Mouse (Mus musculus): ENCODE data around the gene CN725425.

CN725425 gene

DNA sequence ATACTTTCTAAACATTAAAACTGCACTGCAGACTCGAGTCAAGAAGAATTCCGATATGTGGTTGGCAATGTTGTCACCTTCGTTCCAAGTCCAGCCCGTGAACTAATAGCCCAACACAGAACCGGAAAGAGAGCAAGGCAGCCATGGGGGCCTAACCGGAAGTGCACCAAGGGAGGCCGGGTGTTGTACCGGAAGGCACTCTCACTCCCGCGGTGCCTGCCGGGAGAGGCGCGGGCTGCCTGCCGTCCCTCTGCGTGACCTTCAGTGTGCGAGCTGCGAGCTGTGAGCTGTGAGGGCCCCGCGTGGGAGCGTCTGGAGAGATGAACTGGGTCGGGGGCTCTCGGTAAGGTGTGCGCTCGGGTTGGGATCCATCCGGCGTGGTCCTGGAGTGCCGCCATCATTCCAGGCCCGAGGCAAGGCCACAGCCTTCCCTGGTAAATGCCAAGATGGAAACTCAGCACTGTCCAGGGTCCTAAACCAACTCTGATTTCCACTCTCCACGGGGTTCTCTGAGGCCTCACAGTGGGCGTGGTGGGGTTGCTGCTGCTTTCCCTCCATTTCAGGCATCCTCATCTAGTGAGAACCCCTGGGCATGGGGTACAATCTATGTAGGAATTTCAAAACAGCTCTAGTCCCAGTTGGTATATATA lies at the start of gene CN725425:
CN725425 (plus strand) TSS at position 239 of the 650 bp plus-strand sequence.
- peak; percentile 78 for DNase-seq (ENCODE audit: low spot score)

- DNase-seq (ENCODE audit: low spot score): no peak
These were observed 46.7 kb upstream of the CN725425 start for GRCm38 (mm10) chr15:91152592-91152991.

DNA sequence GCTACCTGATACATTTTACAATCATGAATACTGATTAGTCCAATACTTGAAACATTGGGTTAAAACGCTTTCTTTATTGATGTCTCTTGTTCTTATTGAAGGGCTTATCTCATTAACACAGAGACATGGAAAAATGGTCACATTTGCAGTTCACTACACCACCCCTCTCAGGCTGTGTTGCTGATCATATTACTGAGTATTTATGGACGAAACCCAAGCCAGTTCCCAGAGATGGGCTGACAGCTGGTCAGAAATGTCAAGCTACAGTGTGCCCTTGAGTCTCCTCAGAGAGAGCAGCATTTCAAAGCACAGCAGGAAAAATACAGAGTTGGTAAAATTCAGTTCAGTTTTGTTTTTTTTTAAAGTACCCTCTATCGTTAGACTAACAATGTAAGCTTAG lies 46.0 kb upstream of the CN725425 start:
- no peak for DNase-seq (ENCODE audit: low spot score)

- no peak for DNase-seq (ENCODE audit: low spot score)
These were observed 38.1 kb upstream of the CN725425 start for GRCm38 (mm10) chr15:91161153-91161552.

DNA sequence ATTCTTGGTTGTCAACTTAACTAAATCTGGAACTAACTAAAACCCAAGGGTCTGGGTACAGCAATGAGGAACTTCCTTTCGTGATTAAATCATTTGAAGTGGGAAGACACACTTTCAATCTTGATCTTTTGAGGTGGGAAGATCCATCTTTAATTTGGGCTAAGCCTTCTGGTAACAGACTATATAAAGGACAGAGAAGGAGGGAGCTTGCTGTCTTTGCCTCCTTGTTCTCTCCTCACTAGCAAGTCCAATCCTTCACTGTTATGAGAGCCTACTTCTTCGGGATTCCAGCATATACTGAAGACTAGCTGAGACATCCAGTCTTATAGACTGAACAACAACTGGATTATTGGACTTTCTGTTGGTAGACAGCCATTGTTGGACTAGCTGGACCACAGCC lies 35.8 kb upstream of the CN725425 start:
- no peak for DNase-seq (ENCODE audit: low spot score)

DNA sequence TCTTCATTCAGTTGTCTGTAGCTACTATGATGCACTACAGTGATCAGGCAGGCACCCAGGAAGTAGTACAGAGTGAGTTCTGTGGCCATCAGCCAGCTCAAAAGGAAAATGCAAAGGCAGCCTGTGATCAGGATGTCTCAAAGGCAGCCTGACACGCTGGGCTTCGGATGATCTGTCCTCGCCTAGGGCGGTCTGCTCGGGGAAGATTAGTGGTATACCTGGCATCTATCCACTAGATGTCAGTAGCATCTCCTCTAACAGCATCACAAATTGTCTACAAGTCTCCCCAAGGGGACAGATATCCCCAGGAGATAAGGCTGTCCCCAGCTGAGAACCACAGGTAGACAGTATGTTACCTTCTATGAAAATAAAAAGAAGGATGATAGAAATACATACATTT lies 34.3 kb upstream of the CN725425 start:
- DNase-seq (ENCODE audit: low spot score): no peak

DNA sequence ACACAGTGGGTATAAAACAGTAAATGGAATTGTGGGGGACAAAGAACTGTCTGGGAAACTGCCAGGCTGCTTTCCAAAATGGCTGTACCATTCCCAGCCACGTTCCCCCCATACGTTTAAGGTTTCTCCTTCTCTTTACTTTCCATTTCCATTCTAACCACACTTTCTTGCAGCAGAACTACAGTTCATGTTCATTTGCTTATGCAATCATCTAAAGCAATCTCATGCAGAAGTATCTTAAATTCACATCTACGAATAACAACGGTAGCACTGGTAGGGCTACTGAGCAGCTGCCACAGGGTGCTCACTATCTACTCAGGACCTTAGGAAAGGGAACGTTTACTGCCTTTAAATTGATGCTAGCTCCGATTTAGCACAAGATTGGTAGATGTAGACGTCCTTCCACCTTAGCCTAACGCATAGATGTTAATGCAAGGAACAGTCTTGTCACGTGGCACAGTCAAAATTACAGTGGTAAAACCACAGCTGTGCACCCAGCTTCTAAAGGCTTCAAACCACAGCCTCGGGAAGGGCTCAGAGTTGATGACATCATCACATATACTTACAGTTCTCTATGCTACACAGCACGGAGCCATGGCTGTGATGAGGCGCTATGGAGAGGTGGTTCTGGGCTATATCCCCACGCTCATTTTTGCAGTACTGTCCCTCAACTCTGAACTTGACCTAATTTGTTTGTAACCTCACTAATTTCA lies 31.3 kb upstream of the CN725425 start:
- no peak for DNase-seq (ENCODE audit: low spot score)

DNA sequence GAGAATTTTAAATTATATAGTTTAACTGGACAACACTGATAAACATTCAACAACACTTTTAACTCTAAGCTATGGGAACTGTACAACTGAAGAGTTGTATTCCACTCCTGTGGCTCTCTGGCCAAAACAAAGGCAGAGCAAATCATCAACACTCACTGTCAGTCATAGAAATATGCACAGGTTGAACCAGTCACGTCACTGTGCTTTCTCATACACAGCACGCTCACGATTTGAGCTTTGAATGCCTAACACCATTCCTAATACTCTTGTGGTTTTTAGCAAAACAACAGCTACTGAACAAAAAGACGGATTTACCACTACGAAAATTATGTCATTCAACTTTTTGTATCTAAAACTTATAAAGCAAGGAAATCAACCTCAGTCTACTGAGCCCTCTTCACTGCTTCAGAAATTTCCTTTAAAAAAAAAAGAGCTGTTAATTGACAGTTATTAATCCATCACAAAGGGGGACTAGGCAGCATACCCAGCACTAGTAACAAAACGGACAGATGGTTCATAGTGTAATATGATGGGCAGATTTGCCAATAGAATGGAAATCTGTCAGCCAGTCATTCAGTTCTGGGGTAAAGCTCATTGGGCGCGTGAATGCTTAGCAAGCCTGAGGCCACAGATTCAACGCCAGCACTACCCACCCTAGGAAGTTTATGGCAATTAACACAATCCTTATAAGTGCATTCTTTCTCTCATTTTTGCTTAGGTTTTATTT lies 28.5 kb upstream of the CN725425 start:
- DNase-seq (ENCODE audit: low spot score): no peak

GRCm38 (mm10) chr15:91171332-91171731 lies 28.0 kb upstream of the CN725425 start:
- no peak for DNase-seq (ENCODE audit: low spot score)

GRCm38 (mm10) chr15:91172193-91172592 lies 27.1 kb upstream of the CN725425 start:
- no peak for DNase-seq (ENCODE audit: low spot score)

DNA sequence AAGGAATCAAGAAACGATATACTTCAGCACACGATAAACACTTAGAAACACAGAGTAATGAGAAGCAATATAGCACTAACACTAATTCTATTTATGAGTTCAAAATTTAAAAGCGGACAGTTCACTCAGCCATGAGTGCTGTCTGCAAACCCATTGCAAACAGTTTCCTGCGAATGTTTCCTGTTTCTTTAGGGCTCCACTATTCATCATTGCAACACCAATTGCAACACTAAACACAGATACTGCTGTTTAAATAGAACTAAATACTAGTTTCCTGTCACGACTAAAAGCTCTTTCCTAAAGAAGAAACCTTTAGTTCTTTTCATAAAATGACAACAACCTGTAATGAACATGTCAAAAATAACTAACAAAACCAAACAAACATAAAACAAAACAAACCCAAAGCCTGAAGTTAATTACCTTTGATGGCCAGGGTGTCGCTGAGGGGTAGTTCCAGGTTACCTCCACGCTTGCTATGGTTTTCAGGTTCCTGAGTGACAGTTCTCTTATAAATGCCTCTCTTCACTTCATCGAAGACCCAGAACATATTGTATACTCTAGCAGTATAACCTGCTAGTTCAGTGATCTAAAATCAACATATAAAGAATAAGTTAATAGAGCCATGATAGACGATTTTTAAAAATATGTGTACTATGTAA lies 20.5 kb upstream of the CN725425 start:
- no peak for DNase-seq (ENCODE audit: low spot score)

DNA sequence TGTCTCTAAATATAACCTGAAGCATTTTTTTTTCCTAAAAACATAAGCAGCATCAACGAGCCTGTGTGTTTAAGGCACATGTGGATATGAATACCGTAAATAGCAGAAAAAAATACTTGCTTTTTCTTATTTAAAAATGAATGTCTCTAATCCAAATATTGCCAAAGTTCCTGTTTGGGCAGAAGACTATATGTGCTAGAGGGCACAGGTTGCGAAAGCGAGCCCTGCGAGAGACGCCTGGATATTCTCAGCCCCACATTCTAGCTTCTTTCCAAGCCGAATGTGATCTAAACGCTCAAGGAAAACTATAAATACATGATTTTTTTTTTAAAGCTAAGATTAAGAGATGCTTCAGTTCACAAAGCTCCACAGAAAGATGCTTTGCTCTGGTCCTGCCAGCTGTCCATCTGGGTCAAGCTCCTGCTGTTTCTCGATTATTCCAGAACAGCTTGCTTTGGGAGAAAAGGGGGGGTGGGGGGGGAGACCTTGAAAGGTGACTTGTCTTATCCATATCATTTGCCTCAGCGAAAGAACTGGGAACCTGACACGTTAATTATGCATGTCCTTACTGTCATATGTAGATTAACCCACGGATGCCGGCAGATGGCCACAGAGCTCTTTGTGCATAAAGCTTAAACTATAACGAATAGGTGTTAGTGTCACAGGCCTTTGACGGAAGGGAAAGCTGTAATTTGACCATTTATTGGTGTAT lies 19.2 kb upstream of the CN725425 start:
- no peak for DNase-seq (ENCODE audit: low spot score)

DNA sequence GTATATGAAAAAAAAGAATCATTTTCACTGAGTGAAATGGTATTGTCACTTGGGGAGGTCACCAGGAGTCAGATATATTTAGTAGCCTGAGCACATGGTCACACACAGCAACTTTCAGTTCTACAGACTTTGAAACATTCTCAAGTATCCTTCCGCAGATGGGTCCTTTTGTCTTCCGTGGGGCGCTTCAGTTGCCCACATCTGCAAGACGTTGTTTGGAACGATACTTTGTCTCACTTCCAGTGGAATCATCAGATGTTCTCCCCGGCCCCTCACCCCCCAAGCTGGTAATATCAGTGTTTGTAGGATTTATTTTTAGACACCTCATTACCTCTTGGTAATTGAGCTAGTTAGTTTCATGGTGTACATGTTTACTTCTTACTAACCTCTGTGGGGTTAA lies 12.9 kb upstream of the CN725425 start:
- DNase-seq (ENCODE audit: low spot score): peak; percentile 60

- no peak for DNase-seq (ENCODE audit: low spot score)
These were observed 9.3 kb upstream of the CN725425 start for GRCm38 (mm10) chr15:91190026-91190425.

DNA sequence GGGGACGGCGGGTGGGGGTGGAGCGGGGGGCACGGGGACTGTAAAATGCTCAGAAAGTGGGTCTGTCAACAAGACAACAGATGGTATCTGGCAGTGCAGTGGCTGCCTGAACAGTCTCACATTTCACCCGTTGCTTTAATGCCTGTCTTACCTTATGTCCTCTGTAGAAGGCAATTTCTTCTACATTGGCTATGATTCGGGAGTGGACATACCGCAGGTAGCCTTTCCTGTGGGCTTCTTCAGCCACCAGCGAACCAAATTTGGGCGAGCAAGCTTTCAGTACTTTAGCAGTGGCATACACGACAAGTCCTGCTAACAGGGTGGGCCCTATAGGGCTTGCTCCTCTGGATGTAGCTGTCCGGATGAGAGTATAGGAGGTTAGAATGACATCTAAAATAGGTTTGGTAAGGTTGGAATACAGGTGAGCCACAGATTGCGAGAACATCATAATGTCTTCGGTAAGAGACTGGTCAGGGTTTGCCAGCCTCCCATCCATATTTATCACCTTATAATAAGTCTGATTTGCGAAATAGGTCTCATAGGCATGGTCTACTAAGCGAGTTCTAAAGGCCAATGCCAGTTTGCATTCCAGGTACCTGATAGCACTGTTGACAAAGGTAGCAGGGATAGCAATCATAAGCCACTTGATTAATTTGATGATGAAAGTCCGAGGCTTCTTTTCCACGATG lies 8.6 kb upstream of the CN725425 start:
- no peak for DNase-seq (ENCODE audit: low spot score)

- peak; percentile 68 for DNase-seq (ENCODE audit: low spot score)
These were observed 7.7 kb upstream of the CN725425 start, which contains the start of gene Abcd2 for GRCm38 (mm10) chr15:91191412-91192222. TSS of gene Abcd2 (minus strand) at chr15:91191799.

GRCm38 (mm10) chr15:91192223-91192598 lies 7.1 kb upstream of the CN725425 start:
- no peak for DNase-seq (ENCODE audit: low spot score)

GRCm38 (mm10) chr15:91200833-91201232 lies 1.5 kb downstream of the CN725425 start:
- no peak for DNase-seq (ENCODE audit: low spot score)

- no peak for DNase-seq (ENCODE audit: low spot score)
These were observed 3.2 kb downstream of the CN725425 start for GRCm38 (mm10) chr15:91202486-91202885.

DNA sequence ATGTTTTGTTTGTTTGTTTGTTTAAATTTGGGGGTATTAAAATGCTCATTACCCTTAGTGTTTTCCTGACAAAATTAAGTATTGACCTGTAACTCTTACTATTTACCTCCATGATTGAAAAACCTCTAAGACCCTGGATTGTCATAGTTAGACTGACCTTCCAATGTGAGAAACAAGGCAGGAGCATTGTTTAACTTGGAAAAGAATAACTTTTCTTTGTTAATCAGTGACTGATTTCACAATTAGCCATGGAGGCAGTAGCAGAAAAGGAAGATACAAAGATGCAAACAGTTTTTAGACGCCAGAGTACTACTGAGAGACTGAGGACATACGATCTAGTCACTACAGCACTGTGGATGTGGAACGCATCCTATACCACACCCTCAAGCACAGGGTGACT lies 4.2 kb downstream of the CN725425 start:
- DNase-seq (ENCODE audit: low spot score): no peak

Measured in testis, postnatal 14 days (tissue).